Mouse (Mus musculus) thymus, adult 2 months (tissue): ENCODE results near the gene Mrtfa.

Experiments
- CTCF ChIP-seq: fragments of 200-500 bp; IDR thresholded peaks from 2 replicates; pipeline ENCODE4 v1.5.1; 2012; ENCODE audit warnings: mild to moderate bottlenecking, control low read depth, low read length, moderate library complexity, borderline replicate concordance; ENCODE audit not compliant: control insufficient read depth, poor library complexity, insufficient read depth; ENCODE audit errors: extremely low read depth
- POLR2A ChIP-seq: fragments of 200-500 bp; IDR thresholded peaks from 2 replicates; pipeline ENCODE4 v1.6.1; 2012; ENCODE audit warnings: mild to moderate bottlenecking, low read length, control low read depth, moderate library complexity; ENCODE audit not compliant: control insufficient read depth, poor library complexity, insufficient read depth; ENCODE audit errors: extremely low read depth

DNA sequence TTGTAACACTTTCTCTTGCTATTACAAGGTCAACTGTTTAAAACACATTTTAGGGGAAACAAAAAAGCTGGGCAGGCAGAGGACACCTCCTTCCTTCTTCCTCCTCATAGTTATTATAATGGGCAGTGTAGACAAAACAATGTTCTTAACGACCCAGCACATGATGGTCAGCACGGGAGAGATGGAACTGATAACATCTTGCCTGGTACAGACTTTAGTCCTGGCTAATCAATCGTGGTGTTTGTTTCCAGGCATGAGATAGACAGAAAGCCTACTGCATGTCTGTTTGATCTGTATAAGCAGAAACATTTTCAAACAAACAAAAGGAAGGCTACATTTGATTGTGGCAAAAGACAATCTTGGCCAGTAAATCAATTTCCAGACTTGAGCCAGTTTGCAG is 140.1 kb downstream of the Mrtfa start:
- no peak for TF ChIP-seq POLR2A
- TF ChIP-seq CTCF = no peak
